Mouse (Mus musculus): ENCODE measurements at regions not wholly inside any gene's neighbourhood (a gene's known extent, or its start where the extent isn't known, plus 50 kb on each side); places are given as distances from the start of the nearest gene placed in this dataset.

DNA sequence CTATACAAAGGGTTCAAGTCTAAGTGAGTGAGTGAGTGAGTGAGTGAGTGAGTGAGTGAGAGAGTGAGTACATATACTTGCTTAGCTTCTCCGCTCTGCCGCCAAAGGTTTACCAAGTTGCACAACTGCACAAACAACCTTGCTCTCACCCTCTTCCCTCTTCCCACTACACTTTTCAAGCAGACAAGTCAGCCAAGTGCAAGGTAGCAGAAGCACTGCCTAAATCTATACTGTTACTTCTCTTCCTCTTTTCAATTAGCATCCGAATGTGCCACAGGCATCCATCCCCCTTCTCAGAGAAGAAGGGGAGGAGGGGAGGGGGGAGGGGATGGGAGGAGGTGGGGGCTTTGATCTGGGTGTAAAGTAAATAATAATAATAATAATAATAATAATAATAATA is 80.4 kb upstream of the Paip1 start:
- DNase-seq (ENCODE audit: extremely low read depth, low read depth): peak; percentile 53

DNA sequence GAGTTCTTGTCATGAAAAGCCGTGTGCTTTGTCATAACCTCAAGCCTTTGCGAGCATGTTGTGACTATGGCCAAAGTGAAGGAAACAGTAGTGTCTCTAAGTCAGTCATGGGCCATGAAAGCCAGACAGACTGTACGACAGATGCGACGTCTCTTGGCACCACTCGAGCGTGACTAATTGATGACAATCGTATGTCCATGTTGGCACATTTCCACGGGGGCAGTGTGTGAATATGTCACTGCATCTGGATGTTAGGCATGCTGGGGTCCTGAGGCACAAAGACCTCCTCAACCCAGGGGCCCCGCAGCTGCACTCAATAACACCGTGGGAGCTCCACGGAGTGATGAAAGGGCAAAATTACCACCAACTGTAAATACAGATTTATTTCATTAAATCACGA is 77.1 kb upstream of the Paip1 start:
- no peak for DNase-seq (ENCODE audit: extremely low read depth, low read depth)

DNA sequence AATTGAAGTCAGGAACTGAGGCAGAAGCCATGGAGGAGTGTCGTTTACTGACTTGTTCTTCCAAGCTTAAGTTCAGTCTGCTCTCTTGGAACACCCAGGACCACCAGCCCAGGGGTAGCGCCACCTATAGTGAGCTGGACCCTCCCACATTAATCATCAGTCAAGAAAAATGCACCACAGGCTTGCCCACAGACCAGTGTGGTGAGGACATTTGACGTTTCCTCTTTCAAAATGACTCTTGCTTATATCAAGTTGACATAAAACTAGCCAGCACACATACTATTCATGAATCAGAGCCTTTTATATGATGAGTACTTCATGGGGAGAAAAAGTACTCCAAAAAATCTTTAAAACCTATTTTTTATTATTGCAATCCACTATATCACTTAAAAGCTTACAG is 69.7 kb upstream of the Paip1 start:
- no peak for DNase-seq (ENCODE audit: extremely low read depth, low read depth)

DNA sequence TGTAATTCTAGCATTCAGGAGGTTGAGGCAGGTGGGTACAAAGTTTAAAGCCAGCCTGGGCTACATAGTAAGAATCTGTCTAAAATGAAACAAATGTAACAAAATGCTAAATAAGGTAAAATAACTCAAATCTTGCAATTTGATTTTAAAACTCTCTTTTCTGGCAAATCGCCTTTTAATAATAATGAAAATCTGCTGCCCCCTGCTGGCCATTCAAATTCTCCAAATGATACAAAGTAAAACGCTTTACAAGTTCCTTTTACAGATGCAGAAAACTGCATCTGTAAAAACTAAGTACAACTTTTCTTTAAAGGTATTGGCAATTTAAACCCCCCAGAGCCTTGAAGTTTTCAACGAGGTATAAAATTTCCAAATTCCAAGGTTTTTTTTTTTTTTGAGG is 65.0 kb upstream of the Paip1 start:
- no peak for DNase-seq (ENCODE audit: extremely low read depth, low read depth)

DNA sequence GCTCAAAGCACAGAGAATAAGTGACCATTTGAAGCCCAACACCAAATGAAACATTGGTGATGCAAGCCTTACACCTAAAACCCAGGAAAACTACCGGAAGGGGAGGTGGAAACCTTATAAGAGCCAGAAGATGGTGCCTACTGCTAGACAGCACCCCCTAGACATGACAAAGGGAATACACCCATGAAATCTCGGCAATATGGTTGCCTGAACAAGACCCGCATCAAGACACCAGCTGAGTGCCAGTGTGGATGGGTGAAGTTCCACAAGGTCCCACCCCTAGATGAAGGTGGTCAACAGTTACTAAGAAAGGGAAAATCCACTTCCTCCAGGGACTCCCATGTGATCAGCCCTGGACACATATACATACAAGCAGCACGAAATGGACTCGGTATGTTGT is 64.2 kb upstream of the Paip1 start:
- no peak for DNase-seq (ENCODE audit: extremely low read depth, low read depth)

DNA sequence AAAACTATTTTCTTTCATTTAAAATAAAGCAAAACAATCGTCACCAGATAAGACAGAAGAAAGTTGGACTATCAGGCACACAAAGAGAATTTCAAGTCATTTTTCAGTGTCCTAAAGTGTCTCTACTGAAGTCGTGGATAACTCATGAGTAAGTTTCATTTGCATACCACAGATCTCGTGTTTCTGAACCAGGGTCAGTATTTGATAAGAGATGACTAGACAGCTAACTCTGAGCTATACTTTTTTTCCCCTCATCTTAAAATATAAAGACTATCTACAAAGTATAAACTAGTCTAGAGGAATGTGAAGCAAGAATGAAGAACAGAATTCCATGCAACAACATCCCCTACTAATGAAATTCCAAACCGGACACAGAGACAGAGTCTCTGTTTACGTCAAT is 60.9 kb upstream of the Paip1 start:
- DNase-seq (ENCODE audit: extremely low read depth, low read depth): no peak

DNA sequence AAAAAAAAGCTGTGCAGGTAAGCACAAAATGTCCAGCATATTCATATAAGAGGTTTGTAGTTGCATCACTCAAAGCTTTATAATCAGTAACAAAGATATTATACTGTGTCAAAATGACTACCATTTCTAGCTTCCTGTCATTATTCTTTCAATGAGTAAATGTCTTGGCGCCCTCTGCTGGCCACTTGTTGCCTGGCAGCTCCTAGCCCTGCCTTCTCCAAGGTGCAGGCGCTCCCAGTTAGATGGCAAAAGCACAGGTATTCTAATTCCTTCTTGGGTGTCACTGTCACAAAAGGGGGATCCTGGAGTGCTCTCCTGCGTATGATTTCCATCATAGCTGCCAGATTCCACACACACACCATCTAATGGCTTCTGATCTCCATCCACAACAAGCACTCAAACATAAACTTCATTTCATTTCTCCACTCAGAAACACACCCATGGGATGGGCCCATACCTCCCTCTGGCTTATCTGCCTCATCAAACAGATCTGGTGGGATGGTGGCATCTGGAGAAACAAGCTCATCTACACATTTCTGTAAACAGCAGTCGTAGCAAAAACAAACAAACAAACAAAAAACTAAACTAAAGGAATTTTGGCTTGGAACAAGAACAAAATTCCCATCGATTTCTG is 49.9 kb upstream of the Paip1 start:
- DNase-seq (ENCODE audit: extremely low read depth, low read depth): peak; percentile 16

Measured in MEL-GATA-1-ER (cell line).